Mouse (Mus musculus) G1E (cell line): Measurements from ENCODE around the gene Hist1h2bp.
"Not testable (repeated sequence)": the region's sequence is repeated elsewhere in the genome, so short reads cannot be mapped to it uniquely, and the experiment has no call there.

Source experiments
- CTCF ChIP-seq: IDR thresholded peaks from 2 replicates; pipeline ENCODE4 v1.5.1; 2012; ENCODE audit warnings: low read depth, low read length, inconsistent platforms, mixed read lengths
- GATA1 ChIP-seq: IDR thresholded peaks from 2 replicates; pipeline ENCODE4 v1.6.1; 2012; ENCODE audit warnings: borderline replicate concordance, low read length, inconsistent platforms, mixed read lengths
- GATA2 ChIP-seq: IDR thresholded peaks from 2 replicates; pipeline ENCODE4 v1.6.1; 2012; ENCODE audit warnings: low read depth, low read length, inconsistent platforms, borderline replicate concordance
- POLR2AphosphoS5 ChIP-seq: IDR thresholded peaks from 2 replicates; pipeline ENCODE4 v1.6.1; 2012; ENCODE audit warnings: low read depth, low read length, inconsistent platforms; ENCODE audit not compliant: insufficient replicate concordance
- TAL1 ChIP-seq: conservative IDR thresholded peaks from 2 replicates; pipeline ENCODE4 v1.6.1; 2012; ENCODE audit warnings: low read depth, low read length, inconsistent platforms, mixed read lengths

- TF ChIP-seq GATA2, TAL1, CTCF, GATA1, POLR2AphosphoS5: not testable (repeated sequence)
Observed at GRCm38 (mm10) chr13:21833461-21833860, 46.2 kb downstream of the Hist1h2bp start, which contains the start of the genes Hist1h2ap and Hist1h2br.
